Mouse (Mus musculus): ENCODE results near the gene Tmed1.
A peak's percentile ranks its signal among the peaks of the same experiment; 100 is the strongest.
"Not testable (repeated sequence)": the region's sequence is repeated elsewhere in the genome, so short reads cannot be mapped to it uniquely, and the experiment has no call there.

The Tmed1 gene

DNA sequence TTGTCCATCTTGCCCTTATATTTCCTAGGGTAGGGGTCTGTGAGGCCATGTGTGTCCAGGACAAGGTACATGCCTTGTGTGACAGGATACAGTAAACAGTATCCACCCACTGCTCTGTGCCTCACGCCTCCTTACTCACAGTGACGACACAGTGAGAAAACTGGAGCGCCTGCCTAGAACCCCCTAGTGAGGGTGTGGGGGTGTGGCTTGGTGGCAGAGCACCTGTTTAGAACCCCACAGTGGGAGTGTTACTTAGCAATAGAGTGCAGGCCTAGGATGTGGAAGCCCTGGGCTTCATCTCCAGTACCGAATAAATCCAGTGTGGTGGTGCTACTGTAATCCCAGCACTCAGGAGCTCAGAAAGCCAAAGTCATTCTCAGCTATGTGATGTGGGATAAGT is 37.1 kb downstream of the Tmed1 start:
- DNase-seq (ENCODE audit: low spot score) = no peak

DNA sequence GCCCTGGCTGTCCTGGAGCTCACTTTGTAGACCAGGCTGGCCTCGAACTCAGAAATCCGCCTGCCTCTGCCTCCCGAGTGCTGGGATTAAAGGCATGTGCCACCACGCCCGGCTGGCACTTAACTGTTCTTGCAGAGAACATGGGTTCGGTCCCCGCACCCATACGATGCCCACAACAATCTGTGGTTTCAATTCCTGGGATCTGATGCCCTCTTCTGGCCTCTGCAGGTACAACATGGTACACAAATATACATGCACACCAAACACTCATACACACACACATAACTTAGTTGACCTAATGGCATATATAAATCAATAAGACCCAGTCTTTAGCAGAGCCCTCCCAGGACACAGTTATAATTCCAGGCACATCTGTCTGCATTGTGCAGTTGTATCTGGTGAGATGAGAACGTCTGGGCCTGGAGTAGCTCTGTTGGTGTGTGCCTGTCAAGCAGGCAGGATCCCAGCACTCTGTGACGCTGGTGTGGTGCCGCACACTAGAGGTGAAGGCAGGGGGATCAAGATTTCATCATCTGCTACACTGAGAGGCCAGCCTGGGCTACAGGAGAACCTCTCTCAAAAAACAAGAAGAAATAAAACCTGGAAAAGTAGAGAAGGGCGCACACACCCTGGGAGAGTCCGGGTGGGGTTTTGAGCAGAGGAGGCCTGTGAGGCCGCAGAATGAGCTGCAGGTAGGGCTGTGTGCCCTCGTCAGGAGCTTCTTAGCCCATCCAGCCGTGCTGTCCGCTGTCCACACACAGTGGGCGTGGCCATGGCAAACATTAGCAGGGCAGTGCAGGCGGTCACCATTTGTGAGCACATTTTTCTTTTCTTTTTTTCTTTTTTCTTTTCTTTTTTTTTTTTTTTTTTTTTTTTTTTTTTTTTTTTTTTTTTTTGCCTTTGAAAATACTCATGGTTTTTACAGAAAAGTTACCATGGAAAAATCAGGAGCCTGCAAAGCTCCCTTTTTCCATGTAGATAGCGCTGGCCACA is 40.7 kb downstream of the Tmed1 start:
- DNase-seq (ENCODE audit: low spot score) = peak; percentile 29

DNA sequence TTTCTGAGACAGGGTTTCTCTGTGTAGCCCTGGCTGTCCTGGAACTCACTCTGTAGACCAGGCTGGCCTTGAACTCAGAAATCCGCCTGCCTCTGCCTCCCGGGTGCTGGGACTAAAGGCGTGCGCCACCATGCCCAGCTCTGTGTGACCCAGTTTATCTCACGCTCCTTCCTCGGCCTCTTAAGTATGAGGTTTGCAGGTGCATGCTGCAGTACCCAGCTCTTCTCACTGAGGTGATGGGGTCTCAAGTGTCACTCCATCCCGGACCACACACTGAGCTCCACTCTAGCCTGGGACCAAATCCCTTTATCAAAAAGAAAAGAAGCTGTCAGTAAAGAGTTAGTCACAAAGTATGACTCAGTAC is 45.5 kb downstream of the Tmed1 start:
- not testable (repeated sequence) for DNase-seq (ENCODE audit: low spot score)

DNA sequence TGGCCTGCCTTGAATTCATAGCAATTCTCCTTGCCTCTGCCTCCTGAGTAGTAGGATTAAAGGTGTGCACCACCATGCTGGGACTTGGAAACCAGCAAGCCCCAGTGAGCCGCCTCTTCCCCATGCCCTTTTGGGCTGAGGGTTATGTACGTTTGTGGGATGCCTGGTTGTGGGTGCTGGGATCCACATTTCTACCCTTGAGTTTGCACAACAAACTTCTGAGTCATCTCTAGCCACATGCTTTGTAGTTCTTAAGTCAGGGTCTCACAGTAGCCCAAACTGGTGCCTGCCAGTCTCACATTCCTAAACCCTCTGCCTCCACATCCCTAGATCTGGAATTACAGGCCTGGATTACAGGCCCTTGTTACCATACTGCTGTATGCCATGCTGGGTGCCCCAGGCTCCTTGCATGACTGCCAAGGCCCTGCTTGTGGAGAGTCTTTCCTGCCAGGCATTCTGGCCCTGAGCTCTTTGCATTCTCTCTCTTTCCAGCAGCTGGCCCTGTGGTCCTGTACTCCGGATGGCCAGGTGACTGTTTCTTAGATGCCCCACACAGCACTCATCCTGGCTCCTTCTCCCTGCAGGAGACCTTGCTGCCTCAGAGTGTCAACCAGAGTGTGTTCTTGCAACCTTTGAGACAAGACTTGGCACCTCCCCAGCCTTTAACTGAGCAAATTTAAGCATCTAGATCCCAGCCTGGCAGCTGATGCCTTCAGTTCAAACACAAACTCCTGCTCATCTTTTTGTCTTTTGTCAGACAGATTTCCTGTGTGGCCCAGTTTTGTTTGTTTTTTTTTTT is 46.1 kb downstream of the Tmed1 start:
- no peak for DNase-seq (ENCODE audit: low spot score)

DNA sequence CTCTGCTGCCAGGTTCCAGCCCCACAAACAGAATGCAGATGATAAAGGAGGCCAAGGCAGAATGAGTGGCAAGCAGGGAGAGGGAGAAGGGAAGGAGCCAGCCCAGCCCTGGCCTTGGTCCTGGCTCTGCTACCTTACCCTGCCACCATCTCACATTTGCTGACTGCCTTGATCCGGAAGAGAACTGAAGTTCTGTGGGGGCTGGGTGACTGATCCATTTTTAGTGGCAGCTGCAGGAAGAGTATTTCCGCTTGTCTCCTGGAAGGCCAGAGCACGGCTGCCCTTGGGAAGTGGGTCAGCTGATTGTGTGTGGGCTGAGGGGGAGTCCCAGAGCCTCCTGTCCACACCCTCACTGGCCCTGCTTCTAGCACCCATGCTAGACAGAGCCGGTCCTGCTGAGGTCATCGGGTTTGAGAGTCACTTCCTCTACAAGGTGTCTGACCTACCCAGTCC is 46.9 kb downstream of the Tmed1 start:
- DNase-seq (ENCODE audit: low spot score) = peak; percentile 52

DNA sequence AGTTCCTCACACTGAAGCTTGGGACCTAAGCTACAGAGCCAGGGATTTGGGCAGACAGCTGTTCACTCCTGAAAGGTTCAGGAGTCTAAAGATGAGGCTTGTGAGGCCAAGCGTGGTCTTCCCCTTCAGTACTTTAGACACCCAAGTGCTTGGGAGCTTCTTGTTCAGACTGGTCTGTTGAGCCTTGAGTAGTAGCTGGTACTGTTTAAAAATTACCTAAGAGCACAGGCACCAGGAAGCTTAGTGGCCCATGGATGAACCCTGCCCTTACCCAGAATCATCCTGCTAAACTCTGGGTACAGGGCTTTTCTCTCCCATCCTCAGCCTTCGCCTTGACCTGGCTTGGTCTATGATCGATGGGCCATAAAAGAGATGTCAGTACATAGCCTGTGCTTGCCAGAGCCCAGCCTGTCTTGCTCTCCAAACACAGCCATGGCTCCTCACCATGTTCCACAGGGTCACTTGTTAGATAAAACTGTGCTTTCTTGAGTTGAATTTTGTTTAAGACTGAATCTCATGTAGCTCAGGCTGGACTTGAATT is 49.6 kb downstream of the Tmed1 start:
- DNase-seq (ENCODE audit: low spot score) = no peak

DNA sequence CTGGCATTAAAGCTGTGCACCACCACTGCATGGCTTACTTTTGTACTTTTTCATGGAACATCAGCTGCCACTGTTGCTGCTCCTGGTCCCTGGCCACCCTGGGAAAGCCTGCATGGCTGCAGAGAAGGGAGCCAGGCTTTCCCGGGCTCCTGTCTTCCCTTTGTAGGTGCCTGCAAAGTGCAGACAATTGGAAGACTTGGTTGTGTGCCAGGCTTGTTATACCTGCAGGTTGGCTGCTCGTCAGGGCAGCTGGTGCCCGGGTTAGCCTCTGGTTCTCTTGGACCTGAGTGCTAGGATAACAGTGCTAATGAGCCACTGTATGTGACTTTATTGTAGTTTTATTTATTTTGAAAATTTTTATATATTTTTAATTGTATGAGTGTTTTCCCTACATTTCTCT is 51.2 kb downstream of the Tmed1 start:
- no peak for DNase-seq (ENCODE audit: low spot score)

Measured in ovary, postnatal 36 days (tissue).